Mouse (Mus musculus): ENCODE results near the gene Stoml1.

GRCm38 (mm10) chr9:58308395-58308794, 55.4 kb downstream of the Stoml1 start:
- no peak for TF ChIP-seq CTCF (IDR thresholded peaks at IDR 0.05)
- no peak for TF ChIP-seq EP300 (IDR thresholded peaks at IDR 0.05)

All from lung, postnatal 0 days (tissue).